ENCODE assay signal across 8 mouse cellular contexts in the genomic region with DNA sequence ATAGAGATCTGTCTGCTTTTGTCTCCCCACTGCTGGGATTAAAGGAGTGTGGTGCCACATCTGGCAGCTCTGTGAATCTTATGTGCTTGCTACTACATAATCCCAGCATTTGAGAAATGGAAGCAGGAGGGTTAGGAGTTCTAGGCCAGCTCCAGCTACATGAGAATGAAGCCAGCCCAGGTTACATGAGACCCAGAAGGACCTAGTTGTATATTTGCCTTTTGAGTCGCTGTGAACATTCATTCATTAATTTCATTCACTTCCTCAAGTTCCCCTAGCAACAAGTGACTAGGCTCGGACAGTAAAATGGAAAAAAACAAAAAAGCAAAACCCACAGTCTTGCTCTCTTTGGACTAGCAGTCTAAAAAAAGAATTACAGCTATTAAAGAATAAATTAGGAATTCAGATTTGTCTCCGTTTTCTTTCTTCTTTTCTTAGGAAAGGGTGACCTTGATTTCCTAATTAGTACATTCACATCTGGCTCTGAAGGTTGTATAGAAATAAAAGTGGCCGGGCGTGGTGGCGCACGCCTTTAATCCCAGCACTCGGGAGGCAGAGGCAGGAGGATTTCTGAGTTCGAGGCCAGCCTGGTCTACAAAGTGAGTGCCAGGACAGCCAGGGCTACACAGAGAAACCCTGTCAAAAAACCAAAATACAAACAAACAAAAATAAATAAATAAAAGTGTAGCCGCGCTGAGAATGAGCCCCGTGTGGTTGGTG. TPM values are rescaled to one million over a fixed set of nuclear protein-coding genes. Genes with fewer than 3 reads are reported as not detected.
A peak's percentile ranks its signal among the peaks of the same experiment; 100 is the strongest.
DNase-seq lines count a peak whose midpoint lies in the region; ATAC-seq and TF ChIP-seq lines count a peak whose summit lies in the region.

No protein-coding gene starts in this region.

- ATAC-seq in embryonic facial prominence, embryonic 12.5 days (ENCODE audit: insufficient number of reproducible peaks, insufficient read depth, low FRiP score, low TSS enrichment), result no peak
- ATAC-seq in intestine, embryonic 16.5 days, result no peak

- WGBS in lung, adult 2 months, result 33% methylated on average over 12 of the region's 12 CpGs
- WGBS in embryonic facial prominence, embryonic 12.5 days, result 47% methylated on average over 12 of the region's 12 CpGs
- WGBS in intestine, embryonic 16.5 days, result 47% methylated on average over 12 of the region's 12 CpGs
- WGBS in olfactory bulb, adult 2 months, result 13% methylated on average over 12 of the region's 12 CpGs

- intact Hi-C loops in left cerebral cortex, postnatal 10 days (cut with DNase I), result loop anchor here (5.0 kb wide), 2 partner anchors 35 to 65 kb away; no protein-coding TSS in a partner anchor

- H3K27ac ChIP-seq in embryonic facial prominence, embryonic 12.5 days, result peak overlapping the region; percentile 55; the same call in 1 of the 2 replicates
- H3K27ac ChIP-seq in intestine, embryonic 16.5 days (ENCODE audit: low read length), result peak overlapping the region; percentile 60; the same call in 1 of the 2 replicates
- peak overlapping the region; percentile 78 for H3K27ac ChIP-seq in olfactory bulb, adult 2 months (ENCODE audit: insufficient read depth, low read depth, low read length)

- H3K9ac ChIP-seq in embryonic facial prominence, embryonic 12.5 days, result no peak overlapping the region
- no peak overlapping the region for H3K9ac ChIP-seq in intestine, embryonic 16.5 days (ENCODE audit: low read depth, low read length)

- TF ChIP-seq POLR2A in lung, adult 2 months (IDR thresholded peaks at IDR 0.05; ENCODE audit: borderline replicate concordance, extremely low read depth, low read depth, low read length), result no peak
- no peak for TF ChIP-seq POLR2A in olfactory bulb, adult 2 months (IDR thresholded peaks at IDR 0.05; ENCODE audit: insufficient read depth, low read depth, low read length)

- TF ChIP-seq CTCF in lung, adult 2 months (IDR thresholded peaks at IDR 0.05; ENCODE audit: insufficient read depth, low read length), result no peak
- no peak for TF ChIP-seq CTCF in olfactory bulb, adult 2 months (IDR thresholded peaks at IDR 0.05; ENCODE audit: insufficient read depth, low read depth, low read length)

- peak overlapping the region; percentile 42 for H3K4me3 ChIP-seq in lung, adult 2 months (replicated peaks; ENCODE audit: extremely low read depth, low read depth, low read length)
- peak overlapping the region; percentile 55; the same call in 1 of the 2 replicates for H3K4me3 ChIP-seq in embryonic facial prominence, embryonic 12.5 days
- no peak overlapping the region; the same call in 1 of the 2 replicates for H3K4me3 ChIP-seq in intestine, embryonic 16.5 days (ENCODE audit: low read length)
- peak overlapping the region; percentile 31 for H3K4me3 ChIP-seq in olfactory bulb, adult 2 months (ENCODE audit: insufficient read depth, low read depth, low read length)

- H3K4me2 ChIP-seq in embryonic facial prominence, embryonic 12.5 days (replicated peaks), result peak overlapping the region; percentile 59
- peak overlapping the region; percentile 42 for H3K4me2 ChIP-seq in intestine, embryonic 16.5 days (ENCODE audit: low read depth, low read length)

- DNase-seq in lung, adult 2 months, result no peak
- DNase-seq in lung, adult 18-20 months, result no peak
- DNase-seq in gastrocnemius, postnatal 25 days, result no peak
- no peak for DNase-seq in left cerebral cortex, postnatal 10 days (ENCODE audit: extremely low spot score in 1 of 2, low spot score in 2 of 2)
- no peak for DNase-seq in T-cell, adult 2 months (ENCODE audit: low spot score)

- H3K27me3 ChIP-seq in embryonic facial prominence, embryonic 12.5 days, result no peaks in the 10 kb centered on the region
- no peaks in the 10 kb centered on the region for H3K27me3 ChIP-seq in intestine, embryonic 16.5 days (replicated peaks; ENCODE audit: control insufficient read depth, insufficient read depth, low read length)

- peaks cover 11% of the 10 kb centered on the region; the same call in 1 of the 2 replicates for H3K36me3 ChIP-seq in embryonic facial prominence, embryonic 12.5 days
- peaks cover 4% of the 10 kb centered on the region; the same call in 1 of the 2 replicates for H3K36me3 ChIP-seq in intestine, embryonic 16.5 days (ENCODE audit: control insufficient read depth, insufficient read depth, low read length)

- 0 out of 2 replicates have a peak, but pooled peaks cover 3% of the 10 kb centered on the region for H3K9me3 ChIP-seq in embryonic facial prominence, embryonic 12.5 days
- H3K9me3 ChIP-seq in intestine, embryonic 16.5 days (ENCODE audit: control insufficient read depth, low read length), result no peaks in the 10 kb centered on the region

- H3K4me1 ChIP-seq in lung, adult 2 months (ENCODE audit: control insufficient read depth, insufficient read depth, low read length), result peaks cover 5% of the 10 kb centered on the region; the same call in 1 of the 2 replicates
- peaks cover 9% of the 10 kb centered on the region; the same call in 1 of the 2 replicates for H3K4me1 ChIP-seq in embryonic facial prominence, embryonic 12.5 days
- H3K4me1 ChIP-seq in intestine, embryonic 16.5 days (ENCODE audit: control insufficient read depth, insufficient read depth, low read length), result peaks cover 9% of the 10 kb centered on the region
- H3K4me1 ChIP-seq in olfactory bulb, adult 2 months (ENCODE audit: control insufficient read depth, insufficient read depth, low read length), result peaks cover 5% of the 10 kb centered on the region; the same call in 1 of the 2 replicates

RNA-seq across cellular contexts. Expression of gene Ccdc107, which starts 0.4 kb away (rescaled TPM):
- 191 and 235 TPM in 2 replicates for polyA plus RNA-seq in lung, adult 2 months (2012; rRNA removed)
- 57.4 and 62.3 TPM in 2 replicates for polyA plus RNA-seq in embryonic facial prominence, embryonic 12.5 days (2016; fragmentation: Nextera tagmentation; extraction: Ambion mirVana)
- 96.7 and 102 TPM in 2 replicates for polyA plus RNA-seq in intestine, embryonic 16.5 days (2015; fragmentation: Nextera tagmentation; extraction: Ambion mirVana)
- polyA plus RNA-seq in olfactory bulb, adult 2 months (2012; ENCODE audit: insufficient read depth, insufficient read length, low replicate concordance, missing spikeins), result not detected in 2 replicates
- 10 to 100 TPM; 21.9 to 26.8 TPM for total RNA-seq in gastrocnemius, postnatal 25 days (2021)
- total RNA-seq in left cerebral cortex, postnatal 10 days (2021), result 10 to 100 TPM; 31.1 to 32.5 TPM

RNA-seq across cellular contexts. Expression of gene Arhgef39, which starts 7.2 kb away (rescaled TPM):
- 4.7 and 6.9 TPM in 2 replicates for polyA plus RNA-seq in lung, adult 2 months (2012; rRNA removed)
- polyA plus RNA-seq in embryonic facial prominence, embryonic 12.5 days (2016; fragmentation: Nextera tagmentation; extraction: Ambion mirVana), result 43.6 and 44.1 TPM in 2 replicates
- polyA plus RNA-seq in intestine, embryonic 16.5 days (2015; fragmentation: Nextera tagmentation; extraction: Ambion mirVana), result 40.9 and 49.7 TPM in 2 replicates
- polyA plus RNA-seq in olfactory bulb, adult 2 months (2012; ENCODE audit: insufficient read depth, insufficient read length, low replicate concordance, missing spikeins), result not detected in 2 replicates
- total RNA-seq in gastrocnemius, postnatal 25 days (2021), result under 1 TPM in 1 of 2 experiments, not detected in 1; 0.69 TPM
- total RNA-seq in left cerebral cortex, postnatal 10 days (2021), result 1 to 10 TPM; 1.1 to 1.4 TPM

RNA-seq across cellular contexts. Expression of gene Sit1, which starts 8.7 kb away (rescaled TPM):
- 0.85 and 1.2 TPM in 2 replicates for polyA plus RNA-seq in lung, adult 2 months (2012; rRNA removed)
- polyA plus RNA-seq in embryonic facial prominence, embryonic 12.5 days (2016; fragmentation: Nextera tagmentation; extraction: Ambion mirVana), result not detected in 2 replicates
- polyA plus RNA-seq in intestine, embryonic 16.5 days (2015; fragmentation: Nextera tagmentation; extraction: Ambion mirVana), result not detected in 2 replicates
- polyA plus RNA-seq in olfactory bulb, adult 2 months (2012; ENCODE audit: insufficient read depth, insufficient read length, low replicate concordance, missing spikeins), result not detected in 2 replicates
- total RNA-seq in gastrocnemius, postnatal 25 days (2021), result not detected
- not detected for total RNA-seq in left cerebral cortex, postnatal 10 days (2021)

RNA-seq across cellular contexts. Expression of gene Car9, which starts 14.5 kb away (rescaled TPM):
- 1.8 and 1.9 TPM in 2 replicates for polyA plus RNA-seq in lung, adult 2 months (2012; rRNA removed)
- 1.3 and 1.6 TPM in 2 replicates for polyA plus RNA-seq in embryonic facial prominence, embryonic 12.5 days (2016; fragmentation: Nextera tagmentation; extraction: Ambion mirVana)
- 25.0 and 25.2 TPM in 2 replicates for polyA plus RNA-seq in intestine, embryonic 16.5 days (2015; fragmentation: Nextera tagmentation; extraction: Ambion mirVana)
- not detected in 2 replicates for polyA plus RNA-seq in olfactory bulb, adult 2 months (2012; ENCODE audit: insufficient read depth, insufficient read length, low replicate concordance, missing spikeins)
- 1 to 10 TPM; 2.2 to 2.7 TPM for total RNA-seq in gastrocnemius, postnatal 25 days (2021)
- under 1 TPM in 1 of 2 experiments, not detected in 1; 0.45 TPM for total RNA-seq in left cerebral cortex, postnatal 10 days (2021)

RNA-seq across cellular contexts. Expression of gene Tpm2, which starts 31.3 kb away (rescaled TPM):
- 32.3 and 129 TPM in 2 replicates for polyA plus RNA-seq in lung, adult 2 months (2012; rRNA removed)
- polyA plus RNA-seq in embryonic facial prominence, embryonic 12.5 days (2016; fragmentation: Nextera tagmentation; extraction: Ambion mirVana), result 151 and 177 TPM in 2 replicates
- polyA plus RNA-seq in intestine, embryonic 16.5 days (2015; fragmentation: Nextera tagmentation; extraction: Ambion mirVana), result 574 and 599 TPM in 2 replicates
- polyA plus RNA-seq in olfactory bulb, adult 2 months (2012; ENCODE audit: insufficient read depth, insufficient read length, low replicate concordance, missing spikeins), result not detected in 2 replicates
- over 10,000 TPM in 1 of 2 experiments, 1,000 to 10,000 TPM in 1; 8,936 to 14,319 TPM for total RNA-seq in gastrocnemius, postnatal 25 days (2021)
- total RNA-seq in left cerebral cortex, postnatal 10 days (2021), result 1 to 10 TPM; 7.2 to 7.9 TPM

Comparison
In these comparisons a context has a peak if more than half of its experiments do, and no peak if none do; other contexts are left out.
1. RNA of gene Ccdc107, which starts 0.4 kb away (polyA plus RNA-seq): 191 to 235 TPM in lung, adult 2 months, 96.7 to 102 TPM in intestine, embryonic 16.5 days and 57.4 to 62.3 TPM in embryonic facial prominence, embryonic 12.5 days; not detected in olfactory bulb, adult 2 months; every median in the first group is over 10 times any median in the second.
2. Peak in every context shown above with its lines, with median percentiles within 50 percentile points of each other: H3K27ac ChIP-seq.